In the genomic region with DNA sequence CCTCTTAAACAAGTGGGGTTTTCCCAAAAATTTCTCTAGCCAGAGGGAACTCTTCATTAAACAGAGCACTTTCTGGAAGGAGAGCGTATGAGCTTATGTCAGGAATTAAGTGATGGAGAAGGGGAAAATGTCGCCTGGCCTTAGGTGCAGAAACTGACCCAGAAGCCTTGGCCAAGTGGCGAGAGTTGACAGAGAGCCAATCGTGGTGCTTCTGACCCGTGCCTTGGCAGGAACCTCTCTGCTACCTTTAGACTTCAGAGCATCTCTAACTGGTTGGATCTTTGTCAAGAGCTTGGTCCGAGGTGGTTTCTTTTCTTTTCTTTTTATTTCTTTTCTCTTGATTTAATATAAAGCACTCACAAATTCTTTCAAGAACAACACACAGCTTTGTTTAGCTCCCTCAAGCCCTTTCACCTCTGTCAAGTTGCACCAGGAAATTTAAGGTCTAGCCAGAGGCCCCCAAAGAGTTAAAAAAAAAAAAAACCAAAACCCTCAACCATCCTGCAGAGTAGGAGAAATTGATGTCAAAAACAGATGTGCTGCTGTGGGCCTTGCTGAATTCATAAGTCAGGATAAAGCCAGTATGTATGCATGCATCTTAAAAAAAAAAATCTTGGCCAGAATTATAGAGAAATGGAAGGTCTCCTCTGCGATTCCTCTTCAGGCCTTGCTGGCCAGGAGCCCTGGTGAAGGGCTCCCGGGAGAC, we compare ENCODE assay signal across 8 mouse cellular contexts.
DNase-seq lines count a peak whose midpoint lies in the region; ATAC-seq and TF ChIP-seq lines count a peak whose summit lies in the region.
"Had no signal": no experiment of that assay in that cellular context is flagged by ENCODE, and none has a peak within 500 bp of the region (broad histone marks: within the 10 kb centered on the region; RNA-seq: fewer than 3 reads in every experiment).

No protein-coding gene starts in this region.

- H3K27me3 ChIP-seq in forebrain, postnatal 0 days (ENCODE audit: insufficient read depth, low read length): no peaks in the 10 kb centered on the region
- H3K27me3 ChIP-seq in limb, embryonic 11.5 days (ENCODE audit: control insufficient read depth, insufficient read depth, low read length): no peaks in the 10 kb centered on the region

- no peak for TF ChIP-seq CTCF in forebrain, postnatal 0 days (IDR thresholded peaks at IDR 0.05; ENCODE audit: low read depth)

- H3K9ac ChIP-seq in forebrain, postnatal 0 days: no peak overlapping the region
- H3K9ac ChIP-seq in limb, embryonic 11.5 days (ENCODE audit: low read length): peak overlapping the region; percentile 12

- peaks cover 18% of the 10 kb centered on the region for H3K4me1 ChIP-seq in brown adipose tissue, adult 24 weeks (ENCODE audit: control insufficient read depth, insufficient read depth, insufficient read length, low read length)
- H3K4me1 ChIP-seq in forebrain, postnatal 0 days (ENCODE audit: insufficient read depth): peaks cover 11% of the 10 kb centered on the region; the same call in 1 of the 2 replicates
- H3K4me1 ChIP-seq in limb, embryonic 11.5 days (ENCODE audit: control insufficient read depth, insufficient read depth, low read length): peaks cover 24% of the 10 kb centered on the region

- no peak for ATAC-seq in forebrain, postnatal 0 days
- peak; percentile 71 for ATAC-seq in limb, embryonic 11.5 days (ENCODE audit: insufficient number of reproducible peaks, low FRiP score, low TSS enrichment, low read depth)
- no peak for ATAC-seq in inflammation-experienced regulatory T-cells, adult 6 months

- WGBS in forebrain, postnatal 0 days: 31% methylated on average over 8 of the region's 8 CpGs
- 38% methylated on average over 8 of the region's 8 CpGs for WGBS in limb, embryonic 11.5 days

- no peaks in the 10 kb centered on the region for H3K36me3 ChIP-seq in forebrain, postnatal 0 days (ENCODE audit: insufficient read depth)
- no peaks in the 10 kb centered on the region for H3K36me3 ChIP-seq in limb, embryonic 11.5 days (ENCODE audit: control insufficient read depth, insufficient read depth, low read length)

- no peak overlapping the region for H3K4me2 ChIP-seq in forebrain, postnatal 0 days (ENCODE audit: low read depth)
- peak overlapping the region; percentile 7; the same call in 1 of the 2 replicates for H3K4me2 ChIP-seq in limb, embryonic 11.5 days (ENCODE audit: low read depth, severe bottlenecking)

- peak; percentile 36 for DNase-seq in 3T3-L1 (ENCODE audit: low read depth, low spot score)
- no peak for DNase-seq in forebrain, postnatal 0 days
- DNase-seq in limb, embryonic 11.5 days (ENCODE audit: low spot score): no peak
- DNase-seq in gastrocnemius, postnatal 10 days: no peak
- DNase-seq in adrenal gland, adult 18-20 months (ENCODE audit: low spot score in 2 of 2): no peak
- DNase-seq: thymus, adult 18-20 months had no signal

- peak overlapping the region; percentile 2; the same call in 1 of the 2 replicates for H3K27ac ChIP-seq in brown adipose tissue, adult 24 weeks (replicated peaks; ENCODE audit: low read depth, low read length)
- peak overlapping the region; percentile 62 for H3K27ac ChIP-seq in forebrain, postnatal 0 days (ENCODE audit: low read depth, low read length)
- peak overlapping the region; percentile 96 for H3K27ac ChIP-seq in limb, embryonic 11.5 days (replicated peaks; ENCODE audit: low read depth, low read length)

- H3K4me3 ChIP-seq in brown adipose tissue, adult 24 weeks (ENCODE audit: insufficient read depth, low read depth, low read length): peak overlapping the region; percentile 13; the same call in 1 of the 2 replicates
- H3K4me3 ChIP-seq in forebrain, postnatal 0 days (ENCODE audit: low read depth, low read length): no peak overlapping the region
- no peak overlapping the region for H3K4me3 ChIP-seq in limb, embryonic 11.5 days (ENCODE audit: low read depth, low read length)

- H3K9me3 ChIP-seq in forebrain, postnatal 0 days (ENCODE audit: low read length): no peaks in the 10 kb centered on the region
- no peaks in the 10 kb centered on the region for H3K9me3 ChIP-seq in limb, embryonic 11.5 days (ENCODE audit: control insufficient read depth, low read length)

Comparison
In these comparisons a context has a peak if more than half of its experiments do, and no peak if none do; other contexts are left out.
1. H3K27ac ChIP-seq: peak in every context shown above with its lines; median percentile 96 in limb, embryonic 11.5 days; 62 in forebrain, postnatal 0 days; 2 in brown adipose tissue, adult 24 weeks.